Mouse (Mus musculus) liver, postnatal 0 days (tissue): ENCODE results near the gene Ezh1.

Experiments used
- CTCF ChIP-seq: sonication (generic); IDR thresholded peaks from 2 replicates; pipeline ENCODE4 v1.5.1; 2016; ENCODE audit warnings: antibody characterized with exemption, low read depth
- EP300 ChIP-seq: IDR thresholded peaks from 2 replicates; pipeline ENCODE4 v1.6.1; 2016; ENCODE audit warnings: antibody characterized with exemption, low read depth, mild to moderate bottlenecking

DNA sequence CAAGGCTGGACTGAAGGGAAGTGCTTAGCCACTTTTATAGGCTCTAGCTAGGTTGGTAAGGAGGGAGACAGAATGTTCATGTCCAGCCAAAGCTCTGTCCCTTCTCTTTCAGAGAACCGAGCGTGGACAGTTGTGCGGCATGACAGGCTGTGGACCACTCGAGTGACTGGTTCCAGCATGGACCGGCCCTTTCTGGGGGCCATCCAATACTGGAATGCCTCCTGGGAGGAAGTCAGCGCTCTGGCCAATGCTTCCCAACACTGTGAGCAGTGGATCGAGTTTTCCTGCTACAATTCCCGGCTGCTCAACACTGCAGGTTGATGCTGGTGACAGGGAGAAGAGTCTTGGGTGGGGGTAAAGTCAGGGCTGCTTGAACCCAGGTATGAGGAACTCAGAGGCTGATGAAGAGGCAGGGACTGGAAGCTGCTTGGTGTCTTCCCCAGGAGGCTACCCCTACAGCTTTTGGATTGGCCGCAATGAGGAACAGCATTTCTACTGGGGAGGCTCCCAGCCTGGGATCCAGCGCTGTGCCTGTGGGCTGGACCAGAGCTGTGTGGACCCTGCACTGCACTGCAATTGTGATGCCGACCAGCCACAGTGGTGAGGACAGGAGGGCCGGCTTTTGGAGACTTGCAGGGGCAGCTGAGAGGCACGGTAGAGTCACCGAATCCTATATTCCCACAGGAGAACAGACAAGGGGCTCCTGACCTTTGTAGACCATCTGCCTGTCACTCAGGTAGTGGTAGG, 43.3 kb downstream of the Ezh1 start:
- TF ChIP-seq CTCF (no peak), EP300 (no peak)
